Mouse (Mus musculus): ENCODE measurements at regions not wholly inside any gene's neighbourhood (a gene's known extent, or its start where the extent isn't known, plus 50 kb on each side); places are given as distances from the start of the nearest gene placed in this dataset.

DNA sequence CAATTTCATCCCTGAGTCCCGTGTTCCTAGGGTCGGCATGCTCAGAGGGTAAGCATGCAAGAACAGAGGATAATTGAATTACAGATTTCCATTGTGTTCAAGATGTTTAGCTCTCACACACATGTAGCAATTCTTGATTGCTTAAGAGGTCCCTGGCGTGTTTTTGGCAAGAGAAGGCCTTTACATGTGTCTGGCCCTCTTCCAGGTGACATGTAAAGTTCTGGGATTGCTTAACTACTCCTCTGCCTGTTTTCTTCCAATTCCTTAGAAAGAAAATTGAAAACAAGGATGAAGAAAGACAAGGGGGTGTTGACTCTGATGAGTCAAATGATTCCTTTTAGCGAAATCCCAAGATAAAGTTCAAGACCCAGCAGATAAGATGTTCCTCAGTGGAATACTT lies 285.1 kb downstream of the Lyplal1 start:
- TF ChIP-seq HCFC1 (IDR thresholded peaks at IDR 0.05; ENCODE audit: borderline replicate concordance, insufficient read depth, low read length) (no peak), MAFK (IDR thresholded peaks at IDR 0.05; ENCODE audit: insufficient read depth, low read depth, low read length) (no peak), CHD2 (IDR thresholded peaks at IDR 0.05; ENCODE audit: low read depth, low read length) (no peak), ZNF384 (IDR thresholded peaks at IDR 0.05; ENCODE audit: low read depth, low read length) (no peak), ZC3H11A (IDR thresholded peaks at IDR 0.05; ENCODE audit: borderline replicate concordance, low read depth, low read length) (no peak)
